Mouse (Mus musculus): ENCODE results near the gene Zfp46. TPM values are rescaled to one million over a fixed set of nuclear protein-coding genes. Genes with fewer than 3 reads are reported as not detected.

Zfp46 gene
- total and polyA plus RNA-seq, 3 experiments, result 5.9 to 6.6 TPM; not detected in 1

GRCm38 (mm10) chr4:136239111-136239510, 45.4 kb upstream of the Zfp46 start:
- DNase-seq (ENCODE audit: low read depth, low spot score), result no peak
- Histone ChIP-seq H3K27ac (ENCODE audit: control insufficient read depth, low read depth, low read length) (no peak overlapping the region), H3K36me3 (ENCODE audit: control insufficient read depth in 1 of 2, insufficient read depth in 2 of 2, low read length in 2 of 2) (no peaks in the 10 kb centered on the region), H3K27me3 (ENCODE audit: control insufficient read depth in 1 of 2, insufficient read depth in 2 of 2, low read length in 2 of 2) (no peaks in the 10 kb centered on the region), H3K4me3 (ENCODE audit: control insufficient read depth in 1 of 2, insufficient read depth in 1 of 2, low read depth in 2 of 2, low read length in 2 of 2) (no peak overlapping the region), H3K79me2 (ENCODE audit: control insufficient read depth, insufficient read depth, low read length, poor library complexity) (no peaks in the 10 kb centered on the region), H3K9ac (ENCODE audit: control insufficient read depth, low read depth, low read length, poor library complexity, severe bottlenecking) (no peak overlapping the region), H3K4me1 (ENCODE audit: control insufficient read depth in 1 of 2, insufficient read depth in 2 of 2, low read length in 2 of 2) (no peaks in the 10 kb centered on the region), H3K9me3 (replicated peaks; ENCODE audit: insufficient read depth, low read length) (no peaks in the 10 kb centered on the region)
- TF ChIP-seq ZNF384 (IDR thresholded peaks at IDR 0.05; ENCODE audit: low read depth, low read length), result no peak

- no peaks in the 10 kb centered on the region for H3K9me3 ChIP-seq (replicated peaks; ENCODE audit: insufficient read depth, low read length)
- H3K27me3 ChIP-seq (ENCODE audit: control insufficient read depth in 1 of 2, insufficient read depth in 2 of 2, low read length in 2 of 2), result peaks cover 0 to 3% of the 10 kb centered on the region in 2 experiments; a peak in 1 of 4 replicates
- H3K36me3 ChIP-seq (ENCODE audit: control insufficient read depth in 1 of 2, insufficient read depth in 2 of 2, low read length in 2 of 2), result no peaks in the 10 kb centered on the region
- H3K4me1 ChIP-seq (ENCODE audit: control insufficient read depth in 1 of 2, insufficient read depth in 2 of 2, low read length in 2 of 2), result no peaks in the 10 kb centered on the region
- H3K79me2 ChIP-seq (ENCODE audit: control insufficient read depth, insufficient read depth, low read length, poor library complexity), result no peaks in the 10 kb centered on the region
- TF ChIP-seq POLR2AphosphoS5 (IDR thresholded peaks at IDR 0.05; ENCODE audit: borderline replicate concordance, low read depth, low read length), result no peak
- TF ChIP-seq UBTF (IDR thresholded peaks at IDR 0.05; ENCODE audit: borderline replicate concordance, insufficient read depth, low read depth, low read length), result no peak
- TF ChIP-seq CHD1 (IDR thresholded peaks at IDR 0.05; ENCODE audit: low read depth, low read length), result no peak
- peak; percentile 52 for TF ChIP-seq SIN3A (IDR thresholded peaks at IDR 0.05; ENCODE audit: low read length)
- TF ChIP-seq ZC3H11A (IDR thresholded peaks at IDR 0.05; ENCODE audit: low read depth, low read length), result 0 out of 2 replicates have a peak, but pooled peaks have one; percentile 12
- TF ChIP-seq POLR2AphosphoS2 (IDR thresholded peaks at IDR 0.05; ENCODE audit: low read length), result no peak
- TF ChIP-seq E2F4 (IDR thresholded peaks at IDR 0.05; ENCODE audit: borderline replicate concordance, low read depth, low read length), result no peak
- no peak for TF ChIP-seq TCF12 (IDR thresholded peaks at IDR 0.05; ENCODE audit: low read depth, low read length)
- TF ChIP-seq ZNF384 (IDR thresholded peaks at IDR 0.05; ENCODE audit: low read depth, low read length), result no peak
- TF ChIP-seq POLR2A (IDR thresholded peaks at IDR 0.05; ENCODE audit: control insufficient read depth in 1 of 2, insufficient read depth in 1 of 2, low read depth in 1 of 2, low read length in 2 of 2, poor library complexity in 1 of 2), result no peak
- no peak for TF ChIP-seq RCOR1 (IDR thresholded peaks at IDR 0.05; ENCODE audit: low read depth, low read length)
- no peak for TF ChIP-seq MYB (IDR thresholded peaks at IDR 0.05; ENCODE audit: low read depth, low read length)
- no peak for TF ChIP-seq ETS1 (IDR thresholded peaks at IDR 0.05; ENCODE audit: low read depth, low read length)
- TF ChIP-seq CTCF (IDR thresholded peaks at IDR 0.05 in 2 of 3, conservative IDR thresholded peaks at IDR 0.05 in 1 of 3; ENCODE audit: control insufficient read depth in 1 of 3, insufficient read depth in 1 of 3, low read depth in 2 of 3, low read length in 3 of 3, poor library complexity in 1 of 3, severe bottlenecking in 1 of 3), result peak; percentile 72 to 82 (median 78)
- TF ChIP-seq GATA1 (IDR thresholded peaks at IDR 0.05; ENCODE audit: low read depth, low read length), result no peak
- TF ChIP-seq MAX (IDR thresholded peaks at IDR 0.05; ENCODE audit: low read length), result no peak
- TF ChIP-seq RAD21 (IDR thresholded peaks at IDR 0.05; ENCODE audit: low read depth, low read length), result peak; percentile 35
- no peak for TF ChIP-seq EP300 (IDR thresholded peaks at IDR 0.05; ENCODE audit: low read depth in 1 of 2, low read length in 2 of 2)
- TF ChIP-seq BHLHE40 (IDR thresholded peaks at IDR 0.05; ENCODE audit: borderline replicate concordance, low read depth, low read length), result no peak
- no peak for TF ChIP-seq ELF1 (IDR thresholded peaks at IDR 0.05; ENCODE audit: low read depth, low read length)
- TF ChIP-seq SMC3 (IDR thresholded peaks at IDR 0.05; ENCODE audit: low read depth, low read length), result peak; percentile 78
- TF ChIP-seq USF2 (IDR thresholded peaks at IDR 0.05; ENCODE audit: borderline replicate concordance in 1 of 2, insufficient read depth in 1 of 2, low read depth in 1 of 2, low read length in 2 of 2), result no peak
- peak; percentile 86 for DNase-seq (ENCODE audit: low read depth, low spot score)
- no peak overlapping the region for H3K9ac ChIP-seq (ENCODE audit: control insufficient read depth, low read depth, low read length, poor library complexity, severe bottlenecking)
- H3K4me3 ChIP-seq (ENCODE audit: control insufficient read depth in 1 of 2, insufficient read depth in 1 of 2, low read depth in 2 of 2, low read length in 2 of 2), result no peak overlapping the region
- no peak overlapping the region for H3K27ac ChIP-seq (ENCODE audit: control insufficient read depth, low read depth, low read length)
Measured at GRCm38 (mm10) chr4:136239622-136240021, 44.9 kb upstream of the Zfp46 start.

All from MEL (cell line).